Mouse (Mus musculus) frontal cortex, adult 2 months (tissue): ENCODE data around the gene Cacng7. TPM values are rescaled to one million over a fixed set of nuclear protein-coding genes. Genes with fewer than 3 reads are reported as not detected.

Experiments used
- DNase-seq, 2 experiments: peaks; one replicate each; pipeline ENCODE4 v3.0.0; 2022; ENCODE audit warnings: low spot score in 1 of 2; ENCODE audit errors: extremely low spot score in 1 of 2
- polyA plus RNA-seq: library from polyadenylated mRNA; depleted of rRNA; stranded (reverse); fragments of >200 nt; gene quantifications from 2 replicates; pipeline ENCODE4 v1.2.3, GENCODE M21; 2012

Gene Cacng7
- polyA plus RNA-seq, 1 experiment: 253 TPM

DNA sequence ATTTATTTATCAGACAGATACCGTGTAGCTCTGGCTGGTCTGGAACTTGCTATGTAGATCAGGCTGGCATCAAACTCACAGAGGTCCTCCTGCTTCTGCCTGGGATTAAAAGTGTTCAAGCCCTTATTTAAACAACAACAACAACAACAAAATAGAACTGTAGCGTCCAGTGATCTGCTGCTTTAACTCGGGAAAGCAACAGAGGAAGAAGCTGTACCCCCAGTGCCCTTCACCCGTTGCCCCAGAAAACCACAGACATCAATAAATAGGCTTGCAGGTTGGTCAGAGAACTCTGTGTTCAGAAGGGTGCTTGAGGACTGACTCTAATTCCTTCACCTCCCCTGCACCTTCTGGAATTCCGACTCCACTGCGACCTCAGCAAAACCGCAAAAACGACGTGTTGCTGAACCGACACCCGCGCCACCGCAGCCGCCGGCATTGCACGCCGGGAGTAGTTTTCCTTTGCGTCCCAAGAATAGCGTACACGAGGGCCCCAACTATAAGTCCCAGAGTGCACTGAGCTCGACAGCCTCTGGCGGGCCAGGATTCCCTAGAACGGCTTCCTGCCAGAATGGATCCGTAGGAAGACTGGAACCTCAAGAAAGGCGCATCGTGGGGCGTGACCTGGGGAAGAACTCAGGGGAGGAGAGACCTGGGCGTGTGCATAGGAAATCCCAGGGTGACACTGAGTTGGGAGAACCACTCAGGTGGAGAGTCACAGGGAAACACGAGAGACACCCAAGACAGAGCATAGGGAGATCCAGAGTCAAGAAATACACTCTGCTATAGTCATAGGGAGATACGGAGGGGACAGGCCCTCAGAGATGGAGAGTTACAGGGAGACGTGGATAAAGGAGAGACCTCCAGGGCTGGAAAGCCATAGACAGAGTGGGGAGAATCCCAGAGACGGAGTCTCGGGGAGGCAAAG lies 30.9 kb upstream of the Cacng7 start:
- DNase-seq: peak in 1 of 2 experiments; percentile 46

- DNase-seq: peak in 1 of 2 experiments; percentile 53
These were observed 30.0 kb upstream of the Cacng7 start for GRCm38 (mm10) chr7:3302556-3303275.

GRCm38 (mm10) chr7:3303276-3303781 lies 29.4 kb upstream of the Cacng7 start:
- DNase-seq: peak in 1 of 2 experiments; percentile 78

- DNase-seq: no peak
These were observed 29.0 kb upstream of the Cacng7 start for GRCm38 (mm10) chr7:3303789-3304188.

- peak in 1 of 2 experiments; percentile 52 for DNase-seq
These were observed 28.5 kb upstream of the Cacng7 start for GRCm38 (mm10) chr7:3304298-3304697.

- no peak for DNase-seq
These were observed 26.4 kb upstream of the Cacng7 start for GRCm38 (mm10) chr7:3306400-3306799.

DNA sequence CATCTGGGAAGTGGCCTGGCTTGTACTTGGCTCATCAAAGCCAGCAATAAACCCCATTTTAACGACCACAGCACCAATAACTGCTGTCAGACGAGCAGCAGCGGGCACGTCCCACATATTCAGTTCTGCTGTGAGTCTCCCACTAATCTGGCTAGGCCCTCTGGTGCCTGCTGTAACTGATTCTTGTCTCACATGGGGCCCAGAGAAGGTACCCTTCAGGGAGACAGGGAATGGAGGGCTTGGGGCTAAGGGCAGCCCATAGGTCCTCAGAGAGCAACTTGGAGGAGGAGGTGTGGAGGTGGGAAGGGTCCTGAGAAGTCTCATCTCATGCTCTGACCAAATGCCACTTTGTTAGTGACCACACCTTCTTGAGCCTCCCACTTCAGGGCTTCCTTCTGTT lies 24.1 kb upstream of the Cacng7 start:
- no peak for DNase-seq

DNA sequence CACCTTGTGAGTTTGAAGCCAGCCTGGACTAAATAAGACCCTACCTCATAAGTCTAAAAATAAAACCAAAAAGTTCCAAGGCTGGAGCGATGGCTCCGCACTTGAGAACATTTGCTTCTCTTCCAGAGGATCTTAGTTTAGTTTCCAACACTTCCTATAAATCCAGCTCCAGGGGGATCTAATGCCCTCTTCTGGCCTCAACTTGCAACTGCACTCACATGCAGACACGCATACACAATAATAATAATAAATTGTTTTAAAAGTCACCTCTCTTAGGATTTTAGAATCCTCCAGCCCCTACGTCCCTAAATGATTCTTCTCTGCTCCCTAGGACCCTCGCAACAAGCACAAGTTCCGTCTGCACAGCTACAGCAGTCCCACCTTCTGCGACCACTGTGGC lies 22.5 kb upstream of the Cacng7 start:
- DNase-seq: no peak

DNA sequence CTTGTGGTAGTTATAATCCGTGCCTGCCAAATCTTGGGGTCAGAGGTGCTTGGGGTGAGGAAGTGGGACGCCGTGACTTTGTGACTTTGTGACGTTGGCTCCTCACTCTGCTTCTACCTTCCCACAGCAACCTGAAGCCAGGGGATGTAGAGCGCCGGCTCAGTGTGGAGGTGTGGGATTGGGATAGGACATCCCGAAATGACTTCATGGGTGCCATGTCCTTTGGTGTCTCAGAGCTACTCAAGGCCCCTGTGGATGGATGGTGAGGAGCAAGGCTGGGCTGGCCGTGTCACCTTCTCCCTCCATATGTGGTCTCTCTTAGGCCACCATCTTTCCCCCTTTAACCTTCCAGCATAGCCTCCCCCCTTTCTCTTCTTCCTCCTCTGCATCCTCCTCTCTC lies 19.2 kb upstream of the Cacng7 start:
- DNase-seq: no peak

DNA sequence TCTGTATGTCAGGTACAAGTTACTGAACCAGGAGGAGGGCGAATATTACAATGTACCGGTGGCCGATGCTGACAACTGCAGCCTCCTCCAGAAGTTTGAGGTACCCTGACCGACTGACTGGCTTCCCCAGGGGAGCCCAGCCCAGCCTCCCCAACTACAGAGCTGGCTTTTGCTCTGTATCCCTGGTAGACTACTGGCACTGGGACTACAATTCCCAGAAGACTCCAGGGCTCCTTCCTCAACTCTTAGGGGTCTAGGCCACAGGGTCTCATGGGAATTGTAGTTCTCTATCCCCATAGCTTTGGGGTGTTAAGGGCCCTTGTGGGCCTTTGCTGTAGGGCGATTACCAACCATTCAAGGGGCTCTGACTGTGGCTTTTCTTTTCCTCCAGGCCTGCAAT lies 18.6 kb upstream of the Cacng7 start:
- no peak for DNase-seq

- no peak for DNase-seq
These were observed 15.1 kb upstream of the Cacng7 start for GRCm38 (mm10) chr7:3317704-3318103.

DNA sequence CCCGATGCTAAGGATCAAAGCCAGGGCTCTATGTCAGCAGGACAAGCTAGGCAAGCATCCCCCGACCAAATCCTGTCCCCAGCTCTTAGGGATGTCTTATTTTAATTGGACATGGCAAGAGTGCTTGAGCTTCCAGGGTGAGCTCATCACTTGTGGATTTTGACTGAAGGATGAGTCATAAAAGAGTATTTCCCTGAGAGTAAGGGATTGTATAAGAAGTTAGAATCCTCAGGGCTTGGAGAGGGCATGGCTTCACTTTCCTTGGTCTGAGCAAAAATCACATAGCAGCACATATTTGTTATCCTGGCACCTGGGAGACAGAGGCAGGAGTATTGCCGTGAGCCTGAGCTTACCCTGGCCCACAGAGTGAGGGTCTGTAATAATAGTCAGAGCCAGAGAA lies 11.9 kb upstream of the Cacng7 start:
- DNase-seq: no peak

DNA sequence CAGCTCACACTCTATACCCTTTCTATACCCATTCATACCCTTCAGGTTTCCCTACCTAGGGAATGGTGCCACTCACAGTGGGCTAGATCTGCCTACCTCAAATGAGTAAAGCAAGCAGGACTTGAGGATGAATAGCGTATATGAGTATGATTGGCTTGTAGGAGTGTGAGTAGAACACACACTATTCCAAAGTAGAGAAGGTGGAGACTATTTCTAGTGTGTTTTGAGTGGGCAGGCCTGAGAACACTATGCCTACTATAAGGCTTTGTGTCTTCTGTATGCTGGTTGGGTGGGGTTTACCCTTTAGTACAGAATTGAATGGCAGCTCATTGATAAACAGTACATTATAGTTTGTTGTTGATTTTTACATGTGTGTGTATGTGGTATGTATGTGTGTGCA lies 8.9 kb upstream of the Cacng7 start:
- DNase-seq: no peak

DNA sequence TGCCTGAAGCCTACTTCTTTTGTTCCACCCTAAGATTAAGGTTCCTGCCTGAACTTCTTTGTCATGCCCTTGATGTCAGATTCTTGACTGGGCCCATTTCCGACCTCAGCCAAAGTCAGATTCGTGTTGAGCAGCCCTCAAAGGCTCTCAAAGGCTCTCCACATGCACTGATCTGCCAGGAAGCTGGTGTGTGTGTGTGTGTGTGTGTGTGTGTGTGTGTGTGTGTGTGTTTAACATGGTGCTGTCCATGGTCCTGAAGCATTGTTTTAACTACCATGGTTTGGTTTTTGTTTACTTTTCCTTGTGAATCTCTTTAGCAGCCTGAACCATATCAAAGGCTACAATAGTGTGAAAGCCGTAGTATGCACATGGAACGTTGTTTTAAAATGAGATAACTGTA lies 4.8 kb upstream of the Cacng7 start:
- no peak for DNase-seq

DNA sequence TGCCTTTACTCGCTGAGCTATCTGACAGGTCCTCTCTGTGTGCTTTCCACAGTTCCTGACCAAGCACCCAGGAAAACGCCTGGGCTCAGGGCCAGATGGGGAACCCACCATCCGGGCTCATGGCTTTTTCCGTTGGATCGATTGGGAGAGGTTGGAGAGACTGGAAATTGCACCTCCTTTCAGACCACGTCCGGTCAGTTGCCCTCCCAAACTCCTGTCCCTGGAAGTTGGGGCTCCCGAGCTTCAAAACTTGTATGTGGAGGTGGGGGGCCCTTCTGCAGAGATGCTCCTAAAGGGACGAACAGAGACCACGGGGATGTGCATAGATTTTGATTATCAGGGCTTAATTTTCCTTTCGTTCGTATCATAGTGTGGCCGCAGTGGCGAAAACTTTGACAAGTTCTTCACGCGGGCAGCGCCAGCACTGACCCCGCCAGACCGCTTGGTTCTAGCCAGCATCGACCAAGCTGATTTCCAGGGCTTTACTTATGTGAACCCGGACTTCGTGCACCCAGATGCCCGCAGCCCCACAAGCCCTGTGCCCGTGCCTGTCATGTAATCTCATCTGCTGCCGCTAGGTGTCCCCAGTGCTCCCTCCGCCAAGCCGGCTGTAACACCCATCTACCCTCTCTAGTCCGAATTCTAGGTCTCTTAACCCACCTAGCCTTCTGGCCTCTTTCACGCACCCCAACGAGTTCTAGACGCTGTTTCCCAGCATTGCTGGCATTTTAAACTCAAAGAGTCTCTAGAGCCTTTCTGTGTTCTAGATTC lies 2.8 kb upstream of the Cacng7 start:
- DNase-seq: peak in 1 of 2 experiments; percentile 93

DNA sequence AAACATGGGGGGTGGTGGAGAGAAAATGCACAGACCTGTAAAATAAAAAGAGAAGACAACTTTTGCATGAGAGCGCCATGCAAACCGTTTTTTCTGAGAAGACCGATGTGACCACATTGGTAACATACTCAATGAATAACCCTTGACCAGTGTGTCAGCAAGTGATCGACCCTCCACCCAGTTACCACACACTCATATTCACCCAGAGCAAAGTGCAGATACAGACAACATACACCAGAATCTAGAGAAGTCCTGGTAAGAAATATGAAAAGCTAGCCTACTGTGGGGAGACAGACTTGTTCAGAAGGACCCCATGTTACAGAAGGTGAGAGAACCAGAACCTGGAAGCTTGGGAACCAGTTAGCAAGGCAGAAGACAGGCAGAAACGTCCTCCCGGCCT lies 1.6 kb upstream of the Cacng7 start:
- DNase-seq: peak in 1 of 2 experiments; percentile 23

GRCm38 (mm10) chr7:3331581-3332223 lies 1.1 kb upstream of the Cacng7 start:
- peak; percentile 88 to 90 for DNase-seq

DNA sequence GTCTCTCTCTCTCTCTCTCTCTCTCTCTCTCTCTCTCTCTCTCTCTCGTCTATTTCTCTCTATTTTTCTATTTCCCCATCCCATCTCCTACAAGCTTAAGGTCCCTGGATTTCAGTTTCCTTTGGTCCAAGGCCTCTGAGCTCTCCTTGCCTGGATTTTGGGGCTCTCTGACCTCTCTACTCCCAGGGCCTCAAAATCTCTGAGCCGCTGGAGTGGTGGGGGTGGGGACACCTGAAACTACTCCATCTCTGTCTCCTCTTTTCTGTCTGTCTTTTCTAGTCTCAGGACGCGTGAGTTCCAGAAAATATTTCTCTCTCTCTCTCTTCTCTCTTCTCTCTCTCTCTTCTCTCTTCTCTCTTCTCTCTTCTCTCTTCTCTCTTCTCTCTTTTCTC lies 535 bp upstream of the Cacng7 start:
- no peak for DNase-seq

- no peak for DNase-seq
These were observed 787 bp downstream of the Cacng7 start for GRCm38 (mm10) chr7:3333542-3333941.

- no peak for DNase-seq
These were observed 3.7 kb downstream of the Cacng7 start for GRCm38 (mm10) chr7:3336412-3336811.
